Mouse (Mus musculus) liver, embryonic 14.5 days (tissue): ENCODE results near the gene D5Ertd579e. TPM values are rescaled to one million over a fixed set of nuclear protein-coding genes. Genes with fewer than 3 reads are reported as not detected.
A peak's percentile ranks its signal among the peaks of the same experiment; 100 is the strongest.
"Not testable (repeated sequence)": the region's sequence is repeated elsewhere in the genome, so short reads cannot be mapped to it uniquely, and the experiment has no call there.

Source experiments
- ATAC-seq: fragments of 200-750 bp; cut with Nextera tagmentation; 2 replicates; pipeline ENCODE4 v1.8.0; 2017; ENCODE audit warnings: moderate number of reproducible peaks, mild to moderate bottlenecking, moderate library complexity; ENCODE audit not compliant: insufficient read depth
- DNase-seq, 3 experiments: peaks; one replicate each; pipeline ENCODE4 v3.0.0-alpha.2; 2012 to 2013; ENCODE audit warnings: low read depth in 3 of 3, low spot score in 3 of 3
- H3K27ac ChIP-seq: fragments of 300-500 bp; sonication (generic); 2 replicates; pipeline ENCODE4 v1.5.1; 2014; ENCODE audit warnings: moderate library complexity, mild to moderate bottlenecking, control low read depth, inconsistent platforms
- H3K27me3 ChIP-seq: fragments of 300-500 bp; sonication (generic); 2 replicates; pipeline ENCODE4 v1.6.1; 2014; ENCODE audit warnings: mild to moderate bottlenecking, low read length, moderate library complexity; ENCODE audit not compliant: control insufficient read depth, insufficient read depth
- H3K36me3 ChIP-seq: fragments of 300-500 bp; sonication (generic); replicated peaks from 2 replicates; pipeline ENCODE4 v1.6.1; 2014; ENCODE audit warnings: low read depth; ENCODE audit not compliant: control insufficient read depth, insufficient read depth
- H3K4me1 ChIP-seq, 2 experiments: fragments of 200-500 bp in 1 of 2; fragments of 300-500 bp in 1 of 2; sonication (generic) in 1 of 2; replicated peaks; 2 replicates each; pipeline ENCODE4 v1.6.1; 2012 to 2014; ENCODE audit warnings: antibody characterized with exemption in 1 of 2, inconsistent platforms in 1 of 2, low read length in 1 of 2; ENCODE audit not compliant: control insufficient read depth in 2 of 2, insufficient read depth in 2 of 2
- H3K4me2 ChIP-seq: fragments of 300-500 bp; sonication (generic); 2 replicates; pipeline ENCODE4 v1.6.1; 2014; ENCODE audit warnings: low read depth, mild to moderate bottlenecking, control low read depth, moderate library complexity
- H3K4me3 ChIP-seq, 2 experiments: fragments of 200-500 bp in 1 of 2; fragments of 300-500 bp in 1 of 2; sonication (generic) in 1 of 2; 2 replicates each; pipeline ENCODE4 v1.5.1; 2012 to 2014; ENCODE audit warnings: low read depth in 2 of 2, low read length in 2 of 2, mild to moderate bottlenecking in 2 of 2, control low read depth in 1 of 2, inconsistent platforms in 1 of 2, moderate library complexity in 1 of 2; ENCODE audit not compliant: insufficient read depth in 1 of 2
- H3K9ac ChIP-seq: fragments of 300-500 bp; sonication (generic); replicated peaks from 2 replicates; pipeline ENCODE4 v1.6.1; 2014; ENCODE audit warnings: mild to moderate bottlenecking, control low read depth, moderate library complexity
- H3K9me3 ChIP-seq: fragments of 300-500 bp; sonication (generic); 2 replicates; pipeline ENCODE4 v1.6.1; 2016; ENCODE audit warnings: low read length, mixed read lengths; ENCODE audit not compliant: control insufficient read depth
- CTCF ChIP-seq: IDR thresholded peaks from 2 replicates; pipeline ENCODE4 v1.5.1; 2016; ENCODE audit warnings: antibody characterized with exemption, low read depth, control low read depth
- EP300 ChIP-seq: IDR thresholded peaks from 2 replicates; pipeline ENCODE4 v1.6.1; 2016; ENCODE audit warnings: antibody characterized with exemption, low read depth
- WGBS: fragments of 180-500 bp; shearing (Covaris S2); extraction: QIAGEN DNeasy Blood & Tissue Kit; methylation state at CpG from one replicate; pipeline ENCODE4 v1.1.7; 2014; ENCODE audit not compliant: insufficient replicate concordance; 5-methylcytosine and 5-hydroxymethylcytosine counted together
- polyA plus RNA-seq, 2 experiments: library from polyadenylated mRNA; depleted of rRNA in 1 of 2; stranded (reverse) in 1 of 2; unstranded in 1 of 2; fragments of >200 nt; fragmentation: Nextera tagmentation in 1 of 2; extraction: Ambion mirVana in 1 of 2; gene quantifications; 2 replicates each; pipeline versions ENCODE4 v1.2.1 to v1.2.3; 2012 to 2014

The D5Ertd579e gene
- polyA plus RNA-seq, 2 experiments, result 16.2 to 22.7 TPM

- no peak overlapping the region for H3K4me2 ChIP-seq
- no peak overlapping the region for H3K4me3 ChIP-seq
- no peak overlapping the region for H3K27ac ChIP-seq
- no peak overlapping the region for H3K9ac ChIP-seq
- TF ChIP-seq EP300 (no peak), CTCF (no peak)
- H3K27me3 ChIP-seq, result no peaks in the 10 kb centered on the region
- ATAC-seq (no peak; the same call in 1 of the 2 replicates), DNase-seq (no peak)
- peaks cover 29% of the 10 kb centered on the region for H3K36me3 ChIP-seq
- H3K4me1 ChIP-seq, result no peaks in the 10 kb centered on the region
- 28% methylated on average over 7 of the region's 7 CpGs for WGBS
- H3K9me3 ChIP-seq, result no peaks in the 10 kb centered on the region
Measured at GRCm38 (mm10) chr5:36669021-36670008, 26.5 kb downstream of the D5Ertd579e start.

- ATAC-seq (peak; percentile 23; the same call in 1 of the 2 replicates), DNase-seq (no peak)
- TF ChIP-seq EP300 (no peak), CTCF (no peak)
- Histone ChIP-seq H3K9me3 (no peaks in the 10 kb centered on the region), H3K4me2 (no peak overlapping the region), H3K4me3 (no peak overlapping the region), H3K27ac (no peak overlapping the region), H3K36me3 (peaks cover 29% of the 10 kb centered on the region), H3K9ac (no peak overlapping the region), H3K4me1 (peaks cover 0 to 2% of the 10 kb centered on the region in 2 experiments; a peak in 1 of 4 replicates), H3K27me3 (no peaks in the 10 kb centered on the region)
- WGBS, result 67% methylated on average over 8 of the region's 8 CpGs
Measured at GRCm38 (mm10) chr5:36668572-36668971, 27.3 kb downstream of the D5Ertd579e start.

DNA sequence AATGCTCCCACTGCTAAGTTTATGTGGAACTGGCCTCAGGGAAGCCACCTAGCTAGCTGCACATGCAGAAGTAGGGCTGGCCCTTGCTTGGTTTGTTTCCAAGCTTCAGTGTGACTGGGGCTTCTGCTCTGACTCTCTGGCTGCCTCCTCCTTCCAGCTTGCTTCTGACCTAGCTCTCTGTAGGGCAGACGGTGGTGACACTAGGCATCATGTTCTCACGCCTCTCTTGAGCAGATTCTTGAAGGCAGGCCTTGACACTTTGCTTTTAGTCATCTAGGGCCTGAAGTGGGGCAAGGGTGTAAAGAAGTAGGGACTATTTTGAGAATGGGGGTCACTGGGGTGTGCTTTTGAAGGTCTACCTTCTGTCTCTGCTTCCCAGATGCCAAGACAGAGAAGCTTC, 27.8 kb downstream of the D5Ertd579e start:
- not testable (repeated sequence) for DNase-seq, H3K4me1 ChIP-seq, H3K9me3 ChIP-seq, H3K27ac ChIP-seq, H3K27me3 ChIP-seq, H3K9ac ChIP-seq, H3K4me2 ChIP-seq, H3K4me3 ChIP-seq, ATAC-seq
- WGBS, result 68% methylated on average over 2 of the region's 2 CpGs
- peaks cover 29% of the 10 kb centered on the region for H3K36me3 ChIP-seq

- no peak overlapping the region for H3K4me3 ChIP-seq
- ATAC-seq, result no peak
Measured at GRCm38 (mm10) chr5:36667165-36667564, 28.7 kb downstream of the D5Ertd579e start.

GRCm38 (mm10) chr5:36666699-36667098, 29.1 kb downstream of the D5Ertd579e start:
- not testable (repeated sequence) for H3K27me3 ChIP-seq, H3K4me1 ChIP-seq, H3K27ac ChIP-seq, DNase-seq, H3K4me2 ChIP-seq, H3K9me3 ChIP-seq, ATAC-seq, H3K4me3 ChIP-seq, H3K9ac ChIP-seq
- peaks cover 24% of the 10 kb centered on the region for H3K36me3 ChIP-seq
- peak; percentile 31 for TF ChIP-seq CTCF
- WGBS, result 94% methylated on average over 2 of the region's 2 CpGs

More at GRCm38 (mm10) chr5:36667165-36667564, 28.7 kb downstream of the D5Ertd579e start:
- H3K27ac ChIP-seq, result no peak overlapping the region
- no peak for TF ChIP-seq EP300
- TF ChIP-seq CTCF, result no peak
- 73% methylated on average over 5 of the region's 5 CpGs for WGBS
- H3K9ac ChIP-seq, result no peak overlapping the region
- no peaks in the 10 kb centered on the region for H3K27me3 ChIP-seq
- H3K36me3 ChIP-seq, result peaks cover 27% of the 10 kb centered on the region
- no peak for DNase-seq
- H3K9me3 ChIP-seq, result no peaks in the 10 kb centered on the region
- H3K4me1 ChIP-seq, result peaks cover 0 to 2% of the 10 kb centered on the region in 2 experiments; a peak in 1 of 4 replicates
- H3K4me2 ChIP-seq, result no peak overlapping the region
